In genomic region chr9:115731557-115731956, GRCm38 (mm10) we compare ENCODE assay signal across 13 mouse cellular contexts.
DNase-seq lines count a peak whose midpoint lies in the region; ATAC-seq and TF ChIP-seq lines count a peak whose summit lies in the region.
"Had no signal": no experiment of that assay in that cellular context is flagged by ENCODE, and none has a peak within 500 bp of the region (broad histone marks: within the 10 kb centered on the region; RNA-seq: fewer than 3 reads in every experiment).

No protein-coding gene starts in this region.

- peak; percentile 9; the same call in 1 of the 2 replicates for TF ChIP-seq CTCF in hindbrain, postnatal 0 days (IDR thresholded peaks at IDR 0.05; ENCODE audit: low read depth)
- no peak for TF ChIP-seq CTCF in thymus, adult 2 months (IDR thresholded peaks at IDR 0.05; ENCODE audit: borderline replicate concordance, control insufficient read depth, extremely low read depth, insufficient read depth, low read length, poor library complexity)

- no peaks in the 10 kb centered on the region for H3K4me1 ChIP-seq in hindbrain, postnatal 0 days (ENCODE audit: insufficient read depth, low read length)
- H3K4me1 ChIP-seq in hindbrain, embryonic 11.5 days (replicated peaks; ENCODE audit: control insufficient read depth, insufficient read depth, low read length): no peaks in the 10 kb centered on the region
- no peaks in the 10 kb centered on the region for H3K4me1 ChIP-seq in thymus, adult 2 months (replicated peaks; ENCODE audit: control insufficient read depth, insufficient read depth, low read length)
- peaks cover 6% of the 10 kb centered on the region for H3K4me1 ChIP-seq in lung, embryonic 16.5 days (replicated peaks; ENCODE audit: control insufficient read depth, insufficient read depth, low read length)
- no peaks in the 10 kb centered on the region for H3K4me1 ChIP-seq in midbrain, embryonic 10.5 days
- H3K4me1 ChIP-seq: hindbrain, embryonic 10.5 days had no signal

- H3K27ac ChIP-seq in hindbrain, postnatal 0 days: no peak overlapping the region
- no peak overlapping the region for H3K27ac ChIP-seq in hindbrain, embryonic 11.5 days (ENCODE audit: low read depth, low read length)
- no peak overlapping the region for H3K27ac ChIP-seq in thymus, adult 2 months (ENCODE audit: control insufficient read depth, insufficient read depth, low read length)
- H3K27ac ChIP-seq in lung, embryonic 16.5 days (ENCODE audit: low read length): no peak overlapping the region
- no peak overlapping the region for H3K27ac ChIP-seq in midbrain, embryonic 10.5 days (replicated peaks)
- H3K27ac ChIP-seq: hindbrain, embryonic 10.5 days; neural tube, embryonic 13.5 days had no signal

- H3K9ac ChIP-seq in hindbrain, postnatal 0 days (replicated peaks; ENCODE audit: low read length): no peak overlapping the region
- H3K9ac ChIP-seq in hindbrain, embryonic 11.5 days (ENCODE audit: low read depth, low read length): no peak overlapping the region
- H3K9ac ChIP-seq in lung, embryonic 16.5 days (ENCODE audit: low read length): no peak overlapping the region
- H3K9ac ChIP-seq: neural tube, embryonic 13.5 days had no signal

- ATAC-seq in hindbrain, postnatal 0 days: no peak
- ATAC-seq in hindbrain, embryonic 11.5 days (ENCODE audit: low FRiP score): no peak
- ATAC-seq in lung, embryonic 16.5 days (ENCODE audit: low read depth): peak; percentile 54; the same call in 1 of the 2 replicates

- H3K36me3 ChIP-seq in hindbrain, postnatal 0 days (ENCODE audit: insufficient read depth, low read length): no peaks in the 10 kb centered on the region
- H3K36me3 ChIP-seq in hindbrain, embryonic 11.5 days (ENCODE audit: control insufficient read depth, insufficient read depth, low read length): no peaks in the 10 kb centered on the region
- H3K36me3 ChIP-seq in thymus, adult 2 months (ENCODE audit: control insufficient read depth, insufficient read depth, low read length): no peaks in the 10 kb centered on the region
- H3K36me3 ChIP-seq in lung, embryonic 16.5 days (ENCODE audit: control insufficient read depth, insufficient read depth, low read length): no peaks in the 10 kb centered on the region
- H3K36me3 ChIP-seq in midbrain, embryonic 10.5 days: no peaks in the 10 kb centered on the region
- H3K36me3 ChIP-seq: hindbrain, embryonic 10.5 days; neural tube, embryonic 13.5 days had no signal

- H3K9me3 ChIP-seq in hindbrain, postnatal 0 days (ENCODE audit: low read length): no peaks in the 10 kb centered on the region
- no peaks in the 10 kb centered on the region for H3K9me3 ChIP-seq in hindbrain, embryonic 11.5 days (ENCODE audit: control insufficient read depth, low read length)
- no peaks in the 10 kb centered on the region for H3K9me3 ChIP-seq in lung, embryonic 16.5 days (ENCODE audit: control insufficient read depth, low read length)
- no peaks in the 10 kb centered on the region for H3K9me3 ChIP-seq in midbrain, embryonic 10.5 days (replicated peaks)
- H3K9me3 ChIP-seq: hindbrain, embryonic 10.5 days; neural tube, embryonic 13.5 days had no signal

- no peaks in the 10 kb centered on the region for H3K27me3 ChIP-seq in hindbrain, postnatal 0 days (ENCODE audit: insufficient read depth, low read length)
- H3K27me3 ChIP-seq in hindbrain, embryonic 11.5 days (ENCODE audit: control insufficient read depth, insufficient read depth, low read length): no peaks in the 10 kb centered on the region
- no peaks in the 10 kb centered on the region for H3K27me3 ChIP-seq in thymus, adult 2 months (ENCODE audit: control insufficient read depth, insufficient read depth, low read length)
- no peaks in the 10 kb centered on the region for H3K27me3 ChIP-seq in lung, embryonic 16.5 days (ENCODE audit: control insufficient read depth, insufficient read depth, low read depth, low read length)
- no peaks in the 10 kb centered on the region for H3K27me3 ChIP-seq in midbrain, embryonic 10.5 days (ENCODE audit: low read depth, poor library complexity, severe bottlenecking)
- H3K27me3 ChIP-seq: neural tube, embryonic 13.5 days had no signal

- no peak for DNase-seq in hindbrain, postnatal 0 days (ENCODE audit: low spot score)
- DNase-seq in hindbrain, embryonic 11.5 days (ENCODE audit: low spot score): no peak
- DNase-seq in thymus, adult 2 months: peak; percentile 13
- DNase-seq in thymus, adult 18-20 months: no peak
- DNase-seq in thymus, postnatal 4 days: peak; percentile 44
- DNase-seq in midbrain, embryonic 10.5 days (ENCODE audit: low spot score): no peak
- no peak for DNase-seq in natural killer cell, adult 2 months (ENCODE audit: low spot score in 2 of 2)
- DNase-seq: adrenal gland, postnatal 10 days had no signal

- WGBS in hindbrain, postnatal 0 days: 57% methylated on average over 6 of the region's 6 CpGs
- WGBS in hindbrain, embryonic 11.5 days: 71% methylated on average over 6 of the region's 6 CpGs
- 91% methylated on average over 6 of the region's 6 CpGs for WGBS in thymus, adult 2 months
- 34% methylated on average over 6 of the region's 6 CpGs for WGBS in lung, embryonic 16.5 days
- 64% methylated on average over 6 of the region's 6 CpGs for WGBS in midbrain, embryonic 10.5 days

- H3K4me2 ChIP-seq in hindbrain, postnatal 0 days (ENCODE audit: low read depth, low read length): no peak overlapping the region
- no peak overlapping the region for H3K4me2 ChIP-seq in hindbrain, embryonic 11.5 days (replicated peaks; ENCODE audit: low read depth, low read length)
- H3K4me2 ChIP-seq in lung, embryonic 16.5 days (ENCODE audit: low read depth, low read length): no peak overlapping the region
- H3K4me2 ChIP-seq: liver, embryonic 11.5 days; neural tube, embryonic 13.5 days had no signal

- no peak overlapping the region for H3K4me3 ChIP-seq in hindbrain, postnatal 0 days (ENCODE audit: low read length)
- no peak overlapping the region for H3K4me3 ChIP-seq in hindbrain, embryonic 11.5 days (ENCODE audit: low read depth, low read length)
- H3K4me3 ChIP-seq in thymus, adult 2 months (ENCODE audit: control insufficient read depth, insufficient read depth, low read length): no peak overlapping the region
- no peak overlapping the region for H3K4me3 ChIP-seq in lung, embryonic 16.5 days (ENCODE audit: low read length)
- no peak overlapping the region for H3K4me3 ChIP-seq in midbrain, embryonic 10.5 days
- H3K4me3 ChIP-seq: erythroblast, embryonic 14.5 days; hindbrain, embryonic 10.5 days; neural tube, embryonic 13.5 days had no signal

- no peak for TF ChIP-seq POLR2A in thymus, adult 2 months (IDR thresholded peaks at IDR 0.05; ENCODE audit: control insufficient read depth, extremely low read depth, insufficient read depth, low read length, poor library complexity)

Comparison
In these comparisons a context has a peak if more than half of its experiments do, and no peak if none do; other contexts are left out.
1. DNase-seq: peak in thymus, adult 2 months (single experiment) and thymus, postnatal 4 days (single experiment); none in hindbrain, postnatal 0 days (single experiment), hindbrain, embryonic 11.5 days (single experiment), thymus, adult 18-20 months (0 of 2), midbrain, embryonic 10.5 days (single experiment) and natural killer cell, adult 2 months (0 of 2).